Mouse (Mus musculus) mature B cell (primary cell): ENCODE measurements around the gene Gjb2.
"Not testable (repeated sequence)": the region's sequence is repeated elsewhere in the genome, so short reads cannot be mapped to it uniquely, and the experiment has no call there.

Experiments
- in situ Hi-C: fragments of 300-500 bp; cut with MboI; formaldehyde crosslinking; loops from 2 replicates; pipeline ENCODE4 v1.14.3; 2019

Gjb2 gene

DNA sequence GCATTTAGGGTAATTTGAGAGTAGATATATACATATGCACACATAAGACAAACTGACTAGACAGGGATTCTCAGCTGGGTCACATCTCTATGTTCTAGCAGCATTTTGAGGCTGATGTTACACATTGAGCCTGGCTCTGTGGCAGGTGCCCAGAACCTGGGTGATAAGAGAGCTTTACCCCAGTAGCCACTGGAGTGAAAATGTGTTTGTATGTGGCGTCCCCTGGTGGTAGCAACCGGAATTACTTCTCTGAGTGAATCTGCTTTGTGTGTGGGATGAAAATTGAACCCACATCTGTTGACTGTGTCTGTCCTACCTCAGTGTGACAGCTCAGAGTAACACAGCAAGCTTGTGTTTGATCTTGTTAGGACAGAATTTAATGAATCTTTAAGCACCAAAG is 34.6 kb downstream of the Gjb2 start:
- in situ Hi-C loops, result not testable (repeated sequence)

- in situ Hi-C loops, result no loop called here
These were observed 38.4 kb downstream of the Gjb2 start for GRCm38 (mm10) chr14:57066053-57066452.

DNA sequence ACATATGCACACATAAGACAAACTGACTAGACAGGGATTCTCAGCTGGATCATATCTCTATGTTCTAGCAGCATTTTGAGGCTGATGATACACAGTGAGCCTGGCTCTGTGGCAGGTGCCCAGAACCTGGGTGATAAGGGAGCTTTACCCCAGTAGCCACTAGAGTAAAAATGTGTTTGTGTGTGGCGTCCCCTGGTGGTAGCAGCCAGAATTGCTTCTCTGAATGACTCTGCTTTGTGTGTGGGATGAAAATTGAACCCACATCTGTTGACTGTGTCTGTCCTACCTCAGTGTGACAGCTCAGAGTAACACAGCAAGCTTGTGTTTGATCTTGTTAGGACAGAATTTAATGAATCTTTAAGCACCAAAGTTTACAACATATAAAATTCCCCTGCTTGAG is 44.5 kb downstream of the Gjb2 start:
- in situ Hi-C loops, result not testable (repeated sequence)

DNA sequence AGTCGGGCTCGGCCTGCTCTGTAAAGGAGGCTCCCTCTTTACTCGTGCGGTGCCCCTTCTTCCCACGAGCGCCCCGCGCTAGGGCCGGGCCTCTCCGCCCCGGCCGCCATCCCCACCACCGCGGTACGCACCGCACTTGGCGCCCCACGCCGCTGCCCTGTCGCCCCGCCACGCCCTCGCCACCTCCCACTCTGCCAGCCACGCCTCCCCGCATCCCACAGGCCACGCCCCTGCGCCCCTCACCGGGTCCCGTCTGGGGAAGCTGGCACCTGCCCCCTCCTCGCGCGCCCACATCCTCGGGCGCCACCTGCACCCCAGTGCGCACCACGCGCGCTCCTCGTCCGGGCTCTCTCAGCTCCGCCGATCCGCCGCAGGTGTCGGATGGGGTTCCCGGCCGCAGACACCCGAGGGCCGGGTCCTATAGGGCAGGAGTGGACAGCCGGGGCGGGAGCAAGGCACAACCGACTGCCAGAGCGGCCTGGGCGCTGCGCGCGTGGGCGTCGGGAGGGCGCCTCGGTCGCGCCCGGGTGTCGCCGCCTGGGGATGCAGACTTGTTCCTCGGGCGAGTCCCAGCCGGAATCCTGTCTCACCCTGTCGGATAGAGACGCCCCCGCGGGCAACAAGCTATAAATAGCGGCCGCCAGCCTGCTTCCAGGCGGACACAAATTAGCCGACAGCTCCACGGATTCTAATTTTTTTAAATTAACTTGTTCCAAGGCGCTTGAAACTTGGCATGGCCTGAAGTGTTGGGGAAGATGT is 46.8 kb downstream of the Gjb2 start, which contains the start of gene Gja3:
Gene Gja3 (minus strand): TSS at position 538 of the 759 bp plus-strand sequence.
- in situ Hi-C loops, result no loop called here

DNA sequence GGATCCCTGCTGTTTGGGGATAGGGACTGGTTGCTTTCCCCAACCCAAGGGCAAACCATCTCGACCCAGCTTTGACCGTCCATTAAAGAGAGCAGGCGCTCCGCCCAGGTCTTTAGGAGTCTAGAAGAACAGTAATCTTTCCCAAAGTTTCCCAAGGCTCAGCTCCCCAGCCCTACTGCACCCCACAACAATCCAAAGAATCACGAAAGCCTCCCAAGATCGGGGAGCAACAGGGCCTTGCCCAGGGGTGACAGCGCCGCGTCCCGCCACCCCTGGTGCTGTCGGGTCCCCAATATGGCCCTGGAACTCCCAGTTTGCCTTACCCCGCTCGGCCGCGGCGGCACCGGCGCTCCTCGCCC is 47.3 kb downstream of the Gjb2 start:
- in situ Hi-C loops, result no loop called here

- in situ Hi-C loops, result no loop called here
These were observed 51.8 kb downstream of the Gjb2 start for GRCm38 (mm10) chr14:57052713-57053112.
